Mouse (Mus musculus) lung, adult 2 months (tissue): ENCODE measurements around the gene Tap2.
A peak's percentile ranks its signal among the peaks of the same experiment; 100 is the strongest.

Experiments
- CTCF ChIP-seq: fragments of 200-500 bp; IDR thresholded peaks from 2 replicates; pipeline ENCODE4 v1.5.1; 2011; ENCODE audit warnings: mild to moderate bottlenecking, low read length, control low read depth; ENCODE audit not compliant: insufficient read depth
- POLR2A ChIP-seq: fragments of 200-500 bp; IDR thresholded peaks from 2 replicates; pipeline ENCODE4 v1.6.1; 2011; ENCODE audit warnings: low read depth, mild to moderate bottlenecking, control low read depth, low read length, borderline replicate concordance; ENCODE audit errors: extremely low read depth

- peak; percentile 92; the same call in 1 of the 2 replicates for TF ChIP-seq POLR2A
- no peak for TF ChIP-seq CTCF
Measured at GRCm38 (mm10) chr17:34197904-34198520, 5.3 kb upstream of the Tap2 start.
